Mouse (Mus musculus) left cerebral cortex, adult 18-20 months (tissue): ENCODE measurements around the gene Tmbim6. TPM values are rescaled to one million over a fixed set of nuclear protein-coding genes. Genes with fewer than 3 reads are reported as not detected.

Experiments
- DNase-seq, 2 experiments: peaks; one replicate each; pipeline ENCODE4 v3.0.0; 2021 to 2022; ENCODE audit warnings: low spot score in 2 of 2, mixed read lengths in 1 of 2
- total RNA-seq, 2 experiments: library from RNA; stranded (reverse); gene quantifications; 2 replicates each; pipeline ENCODE4 v1.2.3; 2021

Tmbim6 gene
- total RNA-seq, 2 experiments from 2014 or later, result 331 to 338 TPM

- DNase-seq, result peak in 1 of 2 experiments; percentile 30
Observed at GRCm38 (mm10) chr15:99446136-99446535, 53.5 kb downstream of the Tmbim6 start.

- DNase-seq, result peak; percentile 63 to 69
Observed at GRCm38 (mm10) chr15:99449131-99449750, 56.6 kb downstream of the Tmbim6 start.

GRCm38 (mm10) chr15:99449751-99450280, 57.1 kb downstream of the Tmbim6 start:
- no peak for DNase-seq

GRCm38 (mm10) chr15:99453153-99453900, 60.6 kb downstream of the Tmbim6 start:
- no peak for DNase-seq

GRCm38 (mm10) chr15:99454585-99455279, 62.0 kb downstream of the Tmbim6 start:
- no peak for DNase-seq

- no peak for DNase-seq
Observed at GRCm38 (mm10) chr15:99455415-99455814, 62.7 kb downstream of the Tmbim6 start.

GRCm38 (mm10) chr15:99456338-99456962, 63.8 kb downstream of the Tmbim6 start:
- DNase-seq, result no peak

- DNase-seq, result peak; percentile 34 to 53
Observed at GRCm38 (mm10) chr15:99456963-99457605, 64.4 kb downstream of the Tmbim6 start.

GRCm38 (mm10) chr15:99457606-99458401, 65.1 kb downstream of the Tmbim6 start, which contains the start of gene Nckap5l:
Gene Nckap5l, minus strand, starts transcription at chr15:99457748.
- DNase-seq, result peak; percentile 83 to 90

Other genes with a start within 250 kb of the Tmbim6 start
- gene Kcnh3, start 168.0 kb upstream of the Tmbim6 start, total RNA-seq, result 100 to 1,000 TPM; 160 to 178 TPM
- 10 to 100 TPM; 82.3 to 83.1 TPM for gene Mcrs1, start 140.9 kb upstream of the Tmbim6 start, total RNA-seq
- 100 to 1,000 TPM in 1 of 2 experiments, 10 to 100 TPM in 1; 93.7 to 100 TPM for gene Prpf40b, start 97.8 kb upstream of the Tmbim6 start, total RNA-seq
- 1 to 10 TPM; 1.5 to 1.8 TPM for gene Fam186b, start 97.0 kb upstream of the Tmbim6 start, total RNA-seq
- 1 to 10 TPM; 8.5 to 9.6 TPM for gene Fmnl3, start 22.4 kb upstream of the Tmbim6 start, total RNA-seq
- gene Nckap5l, start 64.9 kb downstream of the Tmbim6 start, total RNA-seq, result 10 to 100 TPM; 17.0 to 19.0 TPM
- gene Bcdin3d, start 81.8 kb downstream of the Tmbim6 start, total RNA-seq, result 1 to 10 TPM; 4.6 to 4.7 TPM
- 100 to 1,000 TPM; 451 to 453 TPM for gene Faim2, start 135.3 kb downstream of the Tmbim6 start, total RNA-seq
- not detected for gene Aqp2, start 186.2 kb downstream of the Tmbim6 start, total RNA-seq
- under 1 TPM in 1 of 2 experiments, not detected in 1; 0.30 TPM for gene Aqp5, start 197.9 kb downstream of the Tmbim6 start, total RNA-seq
- under 1 TPM; 0.35 to 0.61 TPM for gene Aqp6, start 208.5 kb downstream of the Tmbim6 start, total RNA-seq